Comparison of ENCODE assay signal across 8 mouse cellular contexts in the genomic region with DNA sequence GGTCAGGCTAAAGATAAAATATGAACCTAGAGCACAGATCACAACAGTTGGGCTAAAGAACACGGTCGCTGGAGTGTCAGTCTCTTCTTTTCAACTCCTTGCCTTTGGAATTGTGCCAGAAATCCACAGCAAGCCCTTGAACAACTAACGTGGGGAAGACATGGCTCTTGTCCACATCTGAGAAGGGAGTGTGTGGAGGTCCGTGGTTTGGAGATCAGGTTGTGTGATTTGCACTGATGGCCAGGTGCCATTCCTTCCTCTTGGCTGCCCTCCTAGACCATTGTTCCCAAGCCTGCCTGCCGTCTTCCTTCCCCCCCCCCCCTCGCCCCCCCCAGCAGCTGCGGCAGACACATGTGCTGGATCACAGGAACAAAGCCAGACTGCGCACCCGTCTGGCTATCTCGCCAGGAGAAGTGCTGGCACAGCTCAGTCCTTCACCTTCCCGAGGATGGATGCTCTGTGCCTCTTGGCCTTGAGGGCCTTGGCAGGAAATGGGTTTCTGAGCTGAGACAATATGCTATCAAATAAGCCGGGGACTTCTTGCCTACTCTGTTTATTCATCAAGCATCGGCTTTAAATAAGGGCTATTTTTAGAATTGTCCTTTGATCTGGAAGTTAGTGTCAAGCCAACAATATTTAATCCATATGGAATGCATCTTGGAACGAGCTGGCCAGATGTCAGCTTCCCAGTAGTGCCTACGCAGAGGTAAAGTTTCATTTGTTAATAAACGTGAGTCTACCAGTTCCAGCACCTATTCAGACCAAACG.
A peak's percentile ranks its signal among the peaks of the same experiment; 100 is the strongest.
DNase-seq lines count a peak whose midpoint lies in the region; ATAC-seq and TF ChIP-seq lines count a peak whose summit lies in the region.

No protein-coding gene starts in this region.

- H3K9ac ChIP-seq in kidney, embryonic 15.5 days: no peak overlapping the region
- no peak overlapping the region for H3K9ac ChIP-seq in midbrain, embryonic 13.5 days (replicated peaks)

- no peak overlapping the region for H3K4me2 ChIP-seq in kidney, embryonic 15.5 days
- H3K4me2 ChIP-seq in midbrain, embryonic 13.5 days (replicated peaks): no peak overlapping the region

- peak overlapping the region; percentile 69 for H3K27ac ChIP-seq in kidney, embryonic 15.5 days
- H3K27ac ChIP-seq in midbrain, embryonic 13.5 days: no peak overlapping the region; the same call in 1 of the 2 replicates
- no peak overlapping the region for H3K27ac ChIP-seq in thymus, adult 2 months (ENCODE audit: control insufficient read depth, insufficient read depth, low read length)

- no peaks in the 10 kb centered on the region for H3K9me3 ChIP-seq in kidney, embryonic 15.5 days (replicated peaks)
- H3K9me3 ChIP-seq in midbrain, embryonic 13.5 days: no peaks in the 10 kb centered on the region

- peaks cover 21% of the 10 kb centered on the region for H3K4me1 ChIP-seq in kidney, embryonic 15.5 days
- peaks cover 3% of the 10 kb centered on the region; the same call in 1 of the 2 replicates for H3K4me1 ChIP-seq in midbrain, embryonic 13.5 days (replicated peaks)
- peaks cover 8% of the 10 kb centered on the region for H3K4me1 ChIP-seq in thymus, adult 2 months (replicated peaks; ENCODE audit: control insufficient read depth, insufficient read depth, low read length)

- TF ChIP-seq POLR2A in thymus, adult 2 months (IDR thresholded peaks at IDR 0.05; ENCODE audit: control insufficient read depth, extremely low read depth, insufficient read depth, low read length, poor library complexity): no peak

- ATAC-seq in kidney, embryonic 15.5 days (replicated peaks; ENCODE audit: low FRiP score): peak; percentile 57
- peak; percentile 68; the same call in 1 of the 2 replicates for ATAC-seq in midbrain, embryonic 13.5 days

- 25% methylated on average over 15 of the region's 17 CpGs for WGBS in kidney, embryonic 15.5 days
- 68% methylated on average over 17 of the region's 17 CpGs for WGBS in midbrain, embryonic 13.5 days
- WGBS in thymus, adult 2 months: 77% methylated on average over 17 of the region's 17 CpGs

- H3K36me3 ChIP-seq in kidney, embryonic 15.5 days: 0 out of 2 replicates have a peak, but pooled peaks cover 4% of the 10 kb centered on the region
- H3K36me3 ChIP-seq in midbrain, embryonic 13.5 days: no peaks in the 10 kb centered on the region
- H3K36me3 ChIP-seq in thymus, adult 2 months (ENCODE audit: control insufficient read depth, insufficient read depth, low read length): no peaks in the 10 kb centered on the region

- H3K4me3 ChIP-seq in kidney, embryonic 15.5 days (replicated peaks): no peak overlapping the region
- H3K4me3 ChIP-seq in midbrain, embryonic 13.5 days (replicated peaks): no peak overlapping the region
- no peak overlapping the region for H3K4me3 ChIP-seq in thymus, adult 2 months (ENCODE audit: control insufficient read depth, insufficient read depth, low read length)

- no peaks in the 10 kb centered on the region for H3K27me3 ChIP-seq in kidney, embryonic 15.5 days
- no peaks in the 10 kb centered on the region for H3K27me3 ChIP-seq in midbrain, embryonic 13.5 days
- H3K27me3 ChIP-seq in thymus, adult 2 months (ENCODE audit: control insufficient read depth, insufficient read depth, low read length): no peaks in the 10 kb centered on the region

- DNase-seq in adrenal gland, postnatal 14 days: peak; percentile 73
- DNase-seq in cerebellum, postnatal 10 days: peak; percentile 82 to 88
- DNase-seq in heart, adult 9 months (ENCODE audit: low spot score in 2 of 2): peak; percentile 74 to 82
- no peak for DNase-seq in spleen, postnatal 36 days (ENCODE audit: low spot score in 2 of 2)
- DNase-seq in left cerebral cortex, adult 9 months (ENCODE audit: low spot score in 2 of 2): no peak
- no peak for DNase-seq in thymus, adult 2 months

- no peak for TF ChIP-seq CTCF in thymus, adult 2 months (IDR thresholded peaks at IDR 0.05; ENCODE audit: borderline replicate concordance, control insufficient read depth, extremely low read depth, insufficient read depth, low read length, poor library complexity)

Comparison
In these comparisons a context has a peak if more than half of its experiments do, and no peak if none do; other contexts are left out.
1. DNase-seq: peak in adrenal gland, postnatal 14 days (single experiment), cerebellum, postnatal 10 days (2 of 2) and heart, adult 9 months (2 of 2); none in spleen, postnatal 36 days (0 of 2), left cerebral cortex, adult 9 months (0 of 2) and thymus, adult 2 months (single experiment).